Mouse (Mus musculus): ENCODE measurements around the gene Dnase2b.

- TF ChIP-seq CTCF (IDR thresholded peaks at IDR 0.05; ENCODE audit: low read depth) (no peak), EP300 (IDR thresholded peaks at IDR 0.05; ENCODE audit: low read depth) (no peak)
Measured at GRCm38 (mm10) chr3:146583908-146584307, 31.5 kb downstream of the Dnase2b start.
